Mouse (Mus musculus) thymus, adult 18-20 months (tissue): ENCODE data around the gene AW822073.
"Not testable (repeated sequence)": the region's sequence is repeated elsewhere in the genome, so short reads cannot be mapped to it uniquely, and the experiment has no call there.

Experiments used
- DNase-seq, 2 experiments: peaks; one replicate each; pipeline ENCODE4 v3.0.0; 2022; ENCODE audit warnings: mixed read lengths in 2 of 2

The AW822073 gene

DNA sequence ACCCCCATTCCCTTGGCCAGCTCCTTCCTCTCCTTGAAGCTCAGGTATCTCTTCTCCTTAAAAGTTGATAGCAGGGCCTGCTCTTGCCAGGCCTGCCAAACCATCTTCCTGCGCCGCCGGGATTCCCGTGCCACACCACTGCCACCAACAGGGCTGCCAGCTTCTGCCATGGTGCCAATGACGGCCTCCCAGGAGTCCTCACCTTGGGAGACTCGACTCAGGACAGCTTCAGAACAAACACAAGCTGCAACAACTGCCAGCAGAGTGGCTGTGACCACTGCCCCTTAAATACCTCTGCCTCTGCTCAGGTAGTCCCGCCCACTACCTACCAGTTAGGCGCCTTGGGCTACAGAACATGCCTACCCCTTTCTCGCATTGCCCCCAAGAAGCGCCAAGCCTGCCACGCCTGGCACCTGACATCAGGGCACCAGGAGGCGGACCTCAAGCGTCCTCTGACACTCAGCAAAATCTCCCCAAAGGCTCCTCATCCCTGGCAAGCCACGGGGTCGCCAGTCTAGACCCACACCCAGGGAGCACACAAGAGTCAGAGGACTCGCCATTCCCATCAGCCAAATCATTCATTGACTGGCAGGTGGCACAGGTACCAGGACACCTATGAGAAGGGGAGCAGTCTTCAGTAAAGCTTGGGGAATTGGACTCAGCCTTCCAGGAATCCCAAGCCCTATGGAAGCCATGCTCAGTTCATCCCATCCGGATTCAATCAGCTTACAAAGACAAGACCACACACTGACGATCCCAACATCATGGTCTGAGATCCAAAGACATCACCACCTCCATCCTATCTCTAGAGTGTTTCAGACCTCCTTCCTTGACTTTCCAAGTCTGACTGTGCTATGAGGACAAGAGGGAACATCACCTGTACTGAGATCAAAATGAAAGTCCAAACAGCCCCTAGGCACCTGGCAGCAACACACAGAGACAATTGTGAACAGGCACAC, at the start of gene AW822073:
TSS of gene AW822073 (minus strand) at position 104 of the 959 bp plus-strand sequence.
- peak; percentile 47 to 54 for DNase-seq

DNA sequence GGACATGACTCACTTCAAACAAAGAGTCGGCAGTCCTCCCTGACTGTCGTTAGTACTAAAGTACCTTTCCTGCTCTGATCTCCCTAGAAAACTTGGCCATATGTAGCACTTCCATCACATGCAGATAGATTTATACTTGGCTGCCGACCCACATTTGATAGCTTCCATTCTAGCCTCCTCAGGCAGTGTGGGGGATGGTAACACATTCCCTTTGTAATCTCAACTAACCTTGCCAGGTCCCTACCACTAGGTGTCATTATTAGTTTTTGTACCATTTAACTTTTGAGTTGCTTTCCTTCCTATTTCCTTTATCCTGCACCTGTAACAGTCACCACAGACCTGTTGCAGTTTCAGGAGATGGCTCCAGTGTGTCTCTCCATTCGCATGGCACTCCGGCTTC, 33.7 kb upstream of the AW822073 start:
- no peak for DNase-seq

DNA sequence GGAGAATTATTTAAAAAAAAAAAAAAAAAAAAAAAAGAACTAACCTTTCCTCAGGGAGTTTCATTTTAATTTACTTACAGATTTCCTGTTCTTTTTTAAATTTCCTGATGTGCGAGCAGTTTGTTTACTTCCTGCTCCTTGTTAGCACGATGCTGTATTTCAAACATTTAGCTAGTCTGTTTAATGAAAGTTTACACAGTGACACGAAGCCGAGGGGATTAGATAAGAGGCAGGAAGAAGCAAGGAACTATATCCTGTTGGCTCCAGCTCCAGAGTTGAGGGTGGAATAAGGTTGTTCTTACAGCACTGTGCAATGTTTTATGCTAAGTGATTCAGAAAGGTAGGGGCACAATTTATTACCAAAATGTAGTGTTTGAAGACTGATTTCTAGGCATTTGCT, 31.2 kb upstream of the AW822073 start:
- no peak for DNase-seq

DNA sequence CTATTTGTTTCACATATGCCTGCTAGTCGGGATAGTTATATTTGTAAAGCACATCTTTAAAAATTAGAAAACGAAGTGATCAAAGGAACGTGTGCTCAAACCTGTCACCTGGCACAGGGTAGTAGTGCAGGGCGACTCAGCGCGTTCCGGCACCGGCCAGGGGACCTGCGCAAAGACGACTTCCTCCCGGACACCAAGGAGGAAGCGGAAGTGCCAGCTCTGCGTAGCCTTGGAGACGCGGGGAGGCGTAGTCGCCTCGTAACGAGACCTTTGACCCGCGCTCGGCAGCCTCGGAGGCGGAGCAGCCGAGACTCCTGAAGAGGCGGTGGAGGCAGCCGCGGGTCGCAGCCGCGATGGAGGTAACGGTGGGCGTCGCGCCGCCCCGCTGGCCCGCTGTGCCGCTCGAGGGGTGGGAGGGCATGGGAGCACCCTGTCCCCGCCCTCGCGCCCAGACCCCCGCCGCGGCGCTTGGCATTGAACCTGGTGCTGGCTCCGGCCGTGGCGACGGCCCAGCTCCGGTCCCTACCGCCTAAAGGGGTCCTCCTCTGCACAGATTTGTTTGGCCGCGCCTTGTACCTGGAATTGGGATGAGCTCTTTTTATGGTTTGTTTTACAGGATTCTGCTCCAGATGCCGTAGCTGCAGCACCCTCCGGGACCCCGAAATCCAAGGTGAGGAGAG, 30.6 kb upstream of the AW822073 start, which contains the start of gene Gcc2:
TSS of gene Gcc2 (plus strand) at position 285 of the 680 bp plus-strand sequence.
- DNase-seq = peak; percentile 91 to 92

DNA sequence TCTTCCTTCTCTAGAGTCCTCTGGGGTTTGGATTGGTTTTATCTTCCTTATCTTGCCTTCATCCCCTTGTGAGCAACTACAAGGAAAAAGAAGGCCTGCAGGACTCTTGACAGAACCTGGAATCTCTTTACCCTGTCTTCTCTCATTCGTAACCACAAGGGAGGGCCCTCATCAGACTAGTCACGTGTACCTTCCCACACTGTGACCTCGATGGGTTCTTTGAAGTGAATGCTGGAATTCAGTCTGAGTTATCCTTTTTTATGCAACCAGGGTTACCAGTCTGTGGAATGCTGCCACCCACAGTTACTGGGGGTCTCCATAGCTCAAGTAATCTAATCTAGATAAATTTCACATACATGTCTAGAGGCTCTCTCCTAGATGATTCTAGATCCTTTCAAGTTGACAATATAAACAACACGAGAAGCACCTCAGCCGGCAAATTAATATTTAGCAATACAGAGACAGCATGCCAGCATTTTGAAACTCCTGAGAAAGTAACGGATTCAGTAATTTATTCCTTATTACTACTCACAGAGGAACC, 30.0 kb upstream of the AW822073 start:
- no peak for DNase-seq

DNA sequence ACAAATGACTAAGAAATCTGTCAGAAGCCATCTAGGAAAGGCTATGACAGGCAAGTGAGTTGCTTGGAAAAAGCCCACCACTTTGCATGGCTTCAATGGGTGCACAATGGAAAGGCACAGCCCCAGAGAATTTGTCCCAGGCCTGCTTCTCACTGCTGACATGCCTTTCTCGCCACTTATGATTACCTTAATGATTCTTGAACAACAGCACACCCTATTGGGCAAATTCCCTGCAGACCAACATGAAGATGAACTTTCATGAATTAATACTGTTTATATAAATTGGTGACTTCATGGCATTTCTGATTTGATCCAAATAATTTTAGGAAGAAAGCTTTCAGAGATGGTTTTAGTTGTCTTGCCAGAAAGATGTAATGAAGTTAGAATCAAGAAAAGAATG, 24.8 kb upstream of the AW822073 start:
- no peak for DNase-seq

DNA sequence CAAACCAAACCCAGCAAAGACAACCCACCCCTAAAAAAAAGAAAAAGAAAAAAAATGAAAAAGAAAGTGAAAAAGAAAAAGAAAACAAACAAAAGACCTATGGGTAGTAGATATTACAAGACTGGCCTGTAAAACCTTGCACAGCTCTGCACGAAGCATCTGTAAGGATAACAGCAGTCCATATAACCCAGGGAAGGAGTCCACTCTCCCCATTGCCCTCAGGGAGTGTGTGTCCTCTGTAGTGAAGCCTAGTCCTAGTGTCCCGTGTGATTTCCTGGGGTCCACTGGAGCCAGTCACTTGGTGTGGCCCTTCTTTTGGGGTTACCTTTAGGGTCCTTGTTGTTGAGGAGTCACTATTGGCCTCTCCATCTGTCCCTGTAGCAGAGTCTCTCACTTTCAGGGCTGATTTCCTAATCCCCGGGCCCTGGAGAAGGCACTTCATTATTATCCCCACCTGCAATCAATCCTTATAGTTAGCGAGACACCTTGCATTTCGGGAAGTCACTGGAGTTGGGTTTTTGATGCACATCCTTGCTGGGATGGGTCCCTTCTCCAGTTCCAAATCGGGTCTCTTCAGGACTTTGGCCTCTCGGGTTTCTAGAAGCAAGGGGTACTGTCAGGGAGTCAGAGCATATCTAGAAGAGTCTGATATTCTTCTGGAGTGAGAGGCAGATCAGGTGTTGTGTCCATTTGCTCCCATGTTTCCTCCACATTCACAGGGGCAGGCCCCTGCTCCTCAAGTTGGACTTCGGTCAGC, 14.4 kb upstream of the AW822073 start:
- DNase-seq = peak; percentile 50 to 59

DNA sequence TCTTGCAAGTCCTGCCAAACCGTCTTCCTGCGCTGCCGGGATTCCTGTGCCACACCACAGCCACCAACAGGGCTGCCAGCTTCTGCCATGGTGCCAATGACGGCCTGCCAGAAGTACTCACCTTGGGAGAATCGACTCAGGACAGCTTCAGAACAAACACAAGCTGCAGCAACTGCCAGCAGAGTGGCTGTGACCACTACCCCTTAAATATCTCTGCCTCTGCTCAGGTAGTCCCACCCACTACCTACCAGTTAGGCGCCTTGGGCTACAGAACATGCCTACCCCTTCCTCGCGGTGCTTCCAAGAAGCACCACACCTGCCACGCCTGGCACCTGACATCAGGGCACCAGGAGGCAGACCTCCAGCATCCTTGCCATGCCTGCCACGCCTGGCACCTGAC, 11.9 kb upstream of the AW822073 start, which contains the start of gene Gm4981:
TSS of gene Gm4981 (minus strand) at position 89 of the 400 bp plus-strand sequence.
- no peak for DNase-seq

DNA sequence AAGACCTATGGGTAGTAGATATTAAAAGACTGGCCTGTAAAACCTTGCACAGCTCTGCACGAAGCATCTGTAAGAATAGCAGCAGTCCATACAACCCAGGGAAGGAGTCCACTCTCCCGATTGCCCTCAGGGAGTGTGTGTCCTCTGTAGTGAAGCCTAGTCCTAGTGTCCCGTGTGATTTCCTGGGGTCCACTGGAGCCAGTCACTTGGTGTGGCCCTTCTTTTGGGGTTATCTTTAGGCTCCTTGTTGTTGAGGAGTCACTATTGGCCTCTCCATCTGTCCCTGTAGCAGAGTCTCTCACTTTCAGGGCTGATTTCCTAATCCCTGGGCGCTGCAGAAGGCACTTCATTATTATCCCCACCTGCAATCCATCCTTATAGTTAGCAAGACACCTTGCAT, 10.3 kb upstream of the AW822073 start:
- peak in 1 of 2 experiments; percentile 26 for DNase-seq

DNA sequence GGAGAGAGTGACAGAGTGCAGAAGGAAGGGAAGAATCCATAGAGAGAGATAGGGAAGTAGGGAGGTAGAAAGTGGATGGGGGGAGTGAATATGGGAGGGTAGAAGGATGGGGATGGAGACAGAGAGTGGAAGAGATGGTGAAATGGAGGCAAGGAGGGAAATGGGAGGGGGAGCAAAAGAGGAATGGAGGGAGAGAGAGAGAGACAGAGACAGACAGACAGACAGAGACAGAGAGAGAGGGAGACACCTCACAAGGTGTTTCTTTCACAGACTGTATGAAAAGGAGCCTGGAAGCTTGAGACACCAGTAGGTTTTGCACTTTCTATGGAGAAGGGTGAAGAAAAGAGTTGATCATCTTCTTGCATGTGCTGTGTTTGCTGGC, 9.0 kb upstream of the AW822073 start:
- DNase-seq = not testable (repeated sequence)

DNA sequence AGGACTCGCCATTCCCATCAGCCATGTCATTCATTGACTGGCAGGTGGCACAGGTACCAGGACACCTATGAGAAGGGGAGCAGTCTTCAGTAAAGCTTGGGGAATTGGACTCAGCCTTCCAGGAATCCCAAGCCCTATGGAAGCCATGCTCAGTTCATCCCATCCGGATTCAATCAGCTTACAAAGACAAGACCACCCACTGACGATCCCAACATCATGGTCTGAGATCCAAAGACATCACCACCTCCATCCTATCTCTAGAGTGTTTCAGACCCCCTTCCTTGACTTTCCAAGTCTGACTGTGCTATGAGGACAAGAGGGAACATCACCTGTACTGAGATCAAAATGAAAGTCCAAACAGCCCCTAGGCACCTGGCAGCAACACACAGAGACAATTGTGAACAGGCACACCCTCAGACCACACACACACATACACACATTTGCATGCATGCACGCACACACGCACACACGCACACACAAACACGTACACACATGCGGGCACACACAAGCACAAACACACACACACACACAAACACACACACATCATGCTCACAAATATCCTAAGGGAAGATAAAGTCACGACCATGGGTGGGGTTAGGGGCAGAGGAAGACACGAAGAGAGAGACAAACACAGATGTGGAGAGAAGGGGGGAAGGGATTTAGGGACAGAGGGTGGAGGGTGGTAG, 8.5 kb upstream of the AW822073 start:
- DNase-seq = peak in 1 of 2 experiments; percentile 41

DNA sequence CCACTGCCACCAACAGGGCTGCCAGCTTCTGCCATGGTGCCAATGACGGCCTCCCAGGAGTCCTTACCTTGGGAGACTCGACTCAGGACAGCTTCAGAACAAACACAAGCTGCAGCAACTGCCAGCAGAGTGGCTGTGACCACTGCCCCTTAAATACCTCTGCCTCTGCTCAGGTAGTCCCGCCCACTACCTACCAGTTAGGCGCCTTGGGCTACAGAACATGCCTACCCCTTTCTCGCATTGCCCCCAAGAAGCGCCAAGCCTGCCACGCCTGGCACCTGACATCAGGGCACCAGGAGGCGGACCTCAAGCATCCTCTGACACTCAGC, 7.9 kb upstream of the AW822073 start, which contains the start of gene Duxf3:
TSS of gene Duxf3 (minus strand) at position 35 of the 329 bp plus-strand sequence.
- DNase-seq = peak in 1 of 2 experiments; percentile 36

DNA sequence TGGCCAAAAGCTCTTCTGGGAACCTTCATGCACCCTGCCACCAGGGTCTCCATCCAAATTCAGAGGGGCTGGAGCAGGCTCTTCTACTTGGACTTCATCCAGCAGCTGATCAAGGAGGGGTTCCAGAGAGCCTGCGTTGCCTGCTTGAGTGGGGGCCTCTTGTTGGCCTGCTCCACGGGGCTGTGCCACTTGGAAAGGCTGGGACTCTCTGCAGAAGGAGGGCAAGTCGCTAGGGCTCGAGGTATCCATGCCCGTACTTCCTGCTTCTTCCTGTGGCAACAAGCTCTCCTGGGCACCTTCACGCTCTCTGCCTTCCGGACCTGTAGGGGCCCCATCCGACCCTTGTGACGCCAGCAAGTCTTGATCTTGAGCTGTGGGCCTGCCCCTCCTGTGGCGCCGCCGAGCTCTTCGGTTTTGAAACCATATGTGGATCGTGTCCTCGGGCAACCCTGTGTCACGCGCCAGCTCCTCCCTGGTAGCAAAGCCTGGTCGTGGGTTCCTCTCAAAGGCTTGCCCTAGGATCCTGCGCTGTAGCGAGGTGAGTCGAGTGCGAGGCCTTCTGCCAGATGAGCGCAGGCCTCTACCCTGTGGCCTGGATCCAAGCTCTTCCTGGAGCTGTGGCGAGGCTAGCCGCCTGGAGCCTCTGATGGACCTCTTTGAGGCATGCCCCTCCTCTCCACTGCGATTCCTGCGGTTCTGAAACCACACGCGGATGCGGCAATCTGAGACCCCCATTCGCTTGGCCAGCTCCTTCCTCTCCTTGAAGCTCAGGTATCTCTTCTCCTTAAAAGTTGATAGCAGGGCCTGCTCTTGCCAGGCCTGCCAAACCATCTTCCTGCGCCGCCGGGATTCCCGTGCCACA, 7.3 kb upstream of the AW822073 start:
- DNase-seq = peak; percentile 76 to 78

DNA sequence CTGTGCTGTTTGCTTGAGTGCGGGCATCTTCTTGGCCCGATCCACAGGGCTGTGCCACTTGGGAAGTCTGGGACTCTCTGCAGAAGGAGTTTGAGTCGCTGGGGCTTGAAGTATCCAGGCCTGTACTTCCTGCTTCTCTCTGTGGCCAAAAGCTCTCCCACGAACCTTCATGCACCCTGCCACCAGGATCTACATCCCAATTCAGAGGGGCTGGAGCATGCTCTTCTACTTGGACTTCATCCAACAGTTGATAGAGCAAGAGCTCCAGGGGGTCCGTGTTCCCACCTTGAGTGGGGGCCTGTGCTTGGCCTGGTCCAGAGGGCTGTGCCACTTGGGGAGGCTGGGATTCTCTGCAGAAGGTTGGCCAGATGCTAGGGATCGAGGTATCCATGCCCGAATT, 6.4 kb upstream of the AW822073 start:
- peak in 1 of 2 experiments; percentile 54 for DNase-seq

DNA sequence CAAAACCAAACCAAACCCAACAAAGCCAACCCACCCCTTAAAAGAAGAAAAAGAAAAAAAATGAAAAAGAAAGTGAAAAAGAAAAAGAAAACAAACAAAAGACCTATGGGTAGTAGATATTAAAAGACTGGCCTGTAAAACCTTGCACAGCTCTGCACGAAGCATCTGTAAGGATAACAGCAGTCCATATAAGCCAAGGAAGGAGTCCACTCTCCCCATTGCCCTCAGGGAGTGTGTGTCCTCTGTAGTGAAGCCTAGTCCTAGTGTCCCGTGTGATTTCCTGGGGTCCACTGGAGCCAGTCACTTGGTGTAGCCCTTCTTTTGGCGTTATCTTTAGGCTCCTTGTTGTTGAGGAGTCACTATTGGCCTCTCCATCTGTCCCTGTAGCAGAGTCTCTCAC, 5.3 kb upstream of the AW822073 start:
- DNase-seq = not testable (repeated sequence)

DNA sequence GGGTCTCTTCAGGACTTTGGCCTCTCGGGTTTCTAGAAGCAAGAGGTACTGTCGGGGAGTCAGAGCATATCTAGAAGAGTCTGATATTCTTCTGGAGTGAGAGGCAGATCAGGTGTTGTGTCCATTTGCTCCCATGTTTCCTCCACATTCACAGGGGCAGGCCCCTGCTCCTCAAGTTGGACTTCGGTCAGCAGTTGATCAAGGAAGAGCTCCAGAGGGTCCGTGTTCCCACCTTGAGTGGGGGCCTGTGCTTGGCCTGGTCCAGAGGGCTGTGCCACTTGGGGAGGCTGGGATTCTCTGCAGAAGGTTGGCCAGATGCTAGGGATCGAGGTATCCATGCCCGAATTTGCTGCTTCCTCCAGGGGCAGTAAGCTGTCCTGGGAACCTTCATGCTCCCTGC, 3.1 kb upstream of the AW822073 start:
- peak; percentile 39 to 41 for DNase-seq

DNA sequence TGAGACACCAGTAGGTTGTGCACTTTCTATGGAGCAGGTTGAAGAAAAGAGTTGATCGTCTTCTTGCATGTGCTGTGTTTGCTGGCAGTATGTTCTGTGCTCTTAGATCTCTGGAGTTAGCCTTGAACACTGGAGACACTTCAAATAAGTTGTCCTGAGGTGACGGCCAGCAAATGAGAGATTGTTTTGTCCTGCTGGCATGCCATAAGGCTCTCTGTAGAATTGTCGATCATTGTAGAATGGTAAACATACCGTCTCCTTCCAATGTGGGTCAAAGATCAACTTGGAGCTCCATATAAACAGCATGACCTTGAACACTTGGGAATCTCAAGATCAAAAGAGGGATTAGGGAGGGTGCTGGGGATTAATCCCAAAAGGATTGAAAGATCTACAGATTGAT, 1.6 kb upstream of the AW822073 start:
- not testable (repeated sequence) for DNase-seq

DNA sequence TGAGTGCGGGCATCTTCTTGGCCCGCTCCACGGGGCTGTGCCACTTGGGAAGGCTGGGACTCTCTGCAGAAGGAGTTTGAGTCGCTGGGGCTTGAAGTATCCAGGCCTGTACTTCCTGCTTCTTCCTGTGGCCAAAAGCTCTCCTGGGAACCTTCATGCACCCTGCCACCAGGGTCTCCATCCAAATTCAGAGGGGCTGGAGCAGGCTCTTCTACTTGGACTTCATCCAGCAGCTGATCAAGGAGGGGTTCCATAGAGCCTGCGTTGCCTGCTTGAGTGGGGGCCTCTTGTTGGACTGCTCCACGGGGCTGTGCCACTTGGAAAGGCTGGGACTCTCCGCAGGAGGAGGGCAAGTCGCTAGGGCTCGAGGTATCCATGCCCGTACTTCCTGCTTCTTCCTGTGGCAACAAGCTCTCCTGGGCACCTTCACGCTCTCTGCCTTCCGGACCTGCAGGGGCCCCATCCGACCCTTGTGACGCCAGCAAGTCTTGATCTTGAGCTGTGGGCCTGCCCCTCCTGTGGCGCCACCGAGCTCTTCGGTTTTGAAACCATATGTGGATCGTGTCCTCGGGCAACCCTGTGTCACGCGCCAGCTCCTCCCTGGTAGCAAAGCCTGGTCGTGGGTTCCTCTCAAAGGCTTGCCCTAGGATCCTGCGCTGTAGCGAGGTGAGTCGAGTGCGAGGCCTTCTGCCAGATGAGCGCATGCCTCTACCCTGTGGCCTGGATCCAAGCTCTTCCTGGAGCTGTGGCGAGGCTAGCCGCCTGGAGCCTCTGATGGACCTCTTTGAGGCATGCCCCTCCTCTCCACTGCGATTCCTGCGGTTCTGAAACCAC, 541 bp downstream of the AW822073 start:
- peak; percentile 71 to 74 for DNase-seq

DNA sequence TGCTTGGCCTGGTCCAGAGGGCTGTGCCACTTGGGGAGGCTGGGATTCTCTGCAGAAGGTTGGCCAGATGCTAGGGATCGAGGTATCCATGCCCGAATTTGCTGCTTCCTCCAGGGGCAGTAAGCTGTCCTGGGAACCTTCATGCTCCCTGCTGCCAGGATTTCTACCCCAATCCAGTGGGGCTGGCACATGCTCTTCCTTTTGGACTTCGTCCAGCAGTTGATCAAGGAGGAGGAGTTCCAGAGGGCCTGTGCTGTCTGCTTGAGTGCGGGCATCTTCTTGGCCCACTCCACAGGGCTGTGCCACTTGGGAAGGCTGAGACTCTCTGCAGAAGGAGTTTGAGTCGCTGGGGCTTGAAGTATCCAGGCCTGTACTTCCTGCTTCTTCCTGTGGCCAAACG, 1.6 kb downstream of the AW822073 start:
- DNase-seq = not testable (repeated sequence)

DNA sequence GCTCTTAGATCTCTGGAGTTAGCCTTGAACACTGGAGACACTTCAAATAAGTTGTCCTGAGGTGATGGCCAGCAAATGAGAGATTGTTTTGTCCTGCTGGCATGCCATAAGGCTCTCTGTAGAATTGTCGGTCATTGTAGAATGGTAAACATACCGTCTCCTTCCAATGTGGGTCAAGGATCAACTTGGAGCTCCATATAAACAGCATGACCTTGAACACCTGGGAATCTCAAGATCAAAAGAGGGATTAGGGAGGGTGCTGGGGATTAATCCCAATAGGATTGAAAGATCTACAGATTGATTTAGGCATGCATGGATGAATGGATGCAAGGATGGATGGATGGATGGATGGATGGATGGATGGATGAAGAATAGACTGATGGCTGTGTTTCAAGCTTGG, 3.2 kb downstream of the AW822073 start:
- peak in 1 of 2 experiments; percentile 40 for DNase-seq
